Mouse (Mus musculus) myocyte (in vitro differentiated cells): ENCODE results near the gene Mbd5. TPM values are rescaled to one million over a fixed set of nuclear protein-coding genes. Genes with fewer than 3 reads are reported as not detected.

ENCODE experiments used
- H3K27me3 ChIP-seq: one replicate; pipeline ENCODE4 v1.6.1; 2011; ENCODE audit not compliant: control insufficient read depth, insufficient read depth, insufficient read length
- H3K36me3 ChIP-seq: one replicate; pipeline ENCODE4 v1.6.1; 2011; ENCODE audit not compliant: control insufficient read depth, insufficient read depth
- H3K4me2 ChIP-seq: one replicate; pipeline ENCODE4 v1.6.1; 2011; ENCODE audit warnings: low read depth, control low read depth
- H3K4me3 ChIP-seq: one replicate; pipeline ENCODE4 v1.5.1; 2011; ENCODE audit warnings: mild to moderate bottlenecking, control low read depth, moderate library complexity
- H3K79me2 ChIP-seq: one replicate; pipeline ENCODE4 v1.6.1; 2011; ENCODE audit not compliant: control insufficient read depth, insufficient read depth
- H3ac ChIP-seq: one replicate; pipeline ENCODE4 v1.6.1; 2011; ENCODE audit not compliant: control insufficient read depth, insufficient read length
- CEBPB ChIP-seq: IDR thresholded peaks from 2 replicates; pipeline ENCODE4 v1.6.1; 2011; ENCODE audit warnings: mild to moderate bottlenecking, moderate library complexity; ENCODE audit not compliant: poor library complexity, insufficient read depth, severe bottlenecking
- E2F4 ChIP-seq: IDR thresholded peaks from one replicate; pipeline ENCODE4 v1.6.1; 2011; ENCODE audit warnings: mild to moderate bottlenecking, control low read depth, moderate library complexity; ENCODE audit not compliant: insufficient read depth
- MAX ChIP-seq: IDR thresholded peaks from one replicate; pipeline ENCODE4 v1.6.1; 2011; ENCODE audit warnings: low read depth, mild to moderate bottlenecking, control low read depth
- MYOD1 ChIP-seq, 3 experiments: IDR thresholded peaks; one replicate each; pipeline ENCODE4 v1.6.1; 2011; ENCODE audit warnings: control low read depth in 2 of 3, low read depth in 2 of 3, mild to moderate bottlenecking in 2 of 3, moderate library complexity in 1 of 3; ENCODE audit not compliant: insufficient read length in 2 of 3, control insufficient read depth in 1 of 3
- MYOG ChIP-seq, 3 experiments: IDR thresholded peaks; one replicate each; pipeline ENCODE4 v1.6.1; 2011; ENCODE audit warnings: control low read depth in 2 of 3, low read depth in 2 of 3, mild to moderate bottlenecking in 2 of 3; ENCODE audit not compliant: insufficient read length in 2 of 3, control insufficient read depth in 1 of 3, insufficient read depth in 1 of 3
- POLR2A ChIP-seq: IDR thresholded peaks from one replicate; pipeline ENCODE4 v1.6.1; 2011; ENCODE audit warnings: low read depth, mild to moderate bottlenecking, control low read depth, moderate library complexity; ENCODE audit not compliant: insufficient read length
- POLR2AphosphoS2 ChIP-seq: IDR thresholded peaks from one replicate; pipeline ENCODE4 v1.6.1; 2011; ENCODE audit warnings: low read depth, control low read depth; ENCODE audit not compliant: insufficient read length
- REST ChIP-seq: IDR thresholded peaks from one replicate; pipeline ENCODE4 v1.6.1; 2011; ENCODE audit warnings: mild to moderate bottlenecking, control low read depth, moderate library complexity; ENCODE audit not compliant: insufficient read depth, insufficient read length
- SRF ChIP-seq: IDR thresholded peaks from one replicate; pipeline ENCODE4 v1.6.1; 2011; ENCODE audit warnings: low read depth; ENCODE audit not compliant: control insufficient read depth, insufficient read length
- TCF12 ChIP-seq: IDR thresholded peaks from one replicate; pipeline ENCODE4 v1.6.1; 2011; ENCODE audit warnings: mild to moderate bottlenecking, control low read depth; ENCODE audit not compliant: poor library complexity, insufficient read depth, severe bottlenecking
- TCF3 ChIP-seq: IDR thresholded peaks from one replicate; pipeline ENCODE4 v1.6.1; 2011; ENCODE audit warnings: low read depth, control low read depth; ENCODE audit not compliant: insufficient read length
- USF1 ChIP-seq: IDR thresholded peaks from one replicate; pipeline ENCODE4 v1.6.1; 2011; ENCODE audit warnings: low read depth, mild to moderate bottlenecking, control low read depth, moderate library complexity
- polyA plus RNA-seq: library from polyadenylated mRNA; unstranded; fragments of >200 nt; fragmentation: generic; extraction: Trizol; gene quantifications from one replicate; pipeline ENCODE4 v1.2.1, GENCODE M21; 2012; ENCODE audit warnings: missing spikeins

Gene Mbd5
- polyA plus RNA-seq = 5.0 TPM

DNA sequence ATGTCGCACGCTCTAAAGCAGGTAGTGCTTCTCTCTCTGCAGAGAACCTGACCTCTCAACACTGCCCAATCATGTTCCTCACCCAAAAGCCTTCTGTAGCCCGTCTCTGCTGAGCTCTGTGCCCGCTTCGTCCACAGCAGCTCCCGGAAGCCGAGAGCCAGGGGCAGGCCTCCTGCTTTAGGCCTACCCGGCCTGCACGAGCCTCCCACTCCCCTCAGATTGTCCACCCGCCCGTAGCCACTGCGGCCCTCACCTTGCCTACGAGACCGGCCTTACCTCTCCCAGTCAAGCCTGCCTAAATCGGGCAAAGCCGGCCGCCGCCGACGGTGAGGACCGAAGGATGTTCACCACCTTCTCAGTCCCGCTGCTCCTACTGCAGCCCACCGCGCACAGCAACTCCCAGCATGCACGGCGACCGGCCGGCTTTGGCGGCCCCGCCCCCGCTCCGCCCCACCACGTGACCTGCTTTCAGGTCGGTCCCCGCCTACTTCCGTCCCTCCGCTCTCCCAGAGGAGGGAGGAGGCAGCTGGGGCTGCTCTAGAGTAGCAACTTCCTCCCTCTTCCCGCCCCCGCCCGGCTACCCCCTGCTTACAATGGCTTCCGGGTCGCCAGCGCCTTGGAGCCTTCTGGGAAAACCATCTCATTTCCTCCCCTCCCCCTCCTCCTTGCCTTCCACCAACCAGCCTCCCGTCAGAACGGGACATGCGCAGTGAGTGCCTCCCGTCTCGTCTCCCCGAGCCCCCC lies at the start of gene Mbd5:
Gene Mbd5, plus strand, starts transcription at position 668 of the 744 bp plus-strand sequence.
- peak within 1 kb of the TSS; percentile 100 for H3K4me3 ChIP-seq
- peaks cover 94% of the 10 kb centered on the region for H3K79me2 ChIP-seq
- peak within 1 kb of the TSS; percentile 53 for H3ac ChIP-seq
- H3K4me2 ChIP-seq = peak within 1 kb of the TSS; percentile 84
- no peaks in the 10 kb centered on the region for H3K36me3 ChIP-seq
- TF ChIP-seq CEBPB = no peak
- peak; percentile 21 for TF ChIP-seq E2F4
- no peak for TF ChIP-seq MAX
- peak; percentile 72 for TF ChIP-seq SRF
- peak; percentile 96 for TF ChIP-seq POLR2A
- no peak for TF ChIP-seq TCF12
- peak; percentile 97 for TF ChIP-seq USF1
- no peak for TF ChIP-seq TCF3
- peak; percentile 37 for TF ChIP-seq REST
- peak in 1 of 3 experiments; percentile 36 for TF ChIP-seq MYOD1 (IDR thresholded peaks at IDR 0.05; ENCODE audit: control insufficient read depth in 1 of 3, insufficient read length in 2 of 3, low read depth in 2 of 3)
- TF ChIP-seq POLR2AphosphoS2 = peak; percentile 98
- TF ChIP-seq MYOG (IDR thresholded peaks at IDR 0.05; ENCODE audit: control insufficient read depth in 1 of 3, insufficient read depth in 1 of 3, insufficient read length in 2 of 3, low read depth in 2 of 3) = peak in 1 of 3 experiments; percentile 52
- no peaks in the 10 kb centered on the region for H3K27me3 ChIP-seq

DNA sequence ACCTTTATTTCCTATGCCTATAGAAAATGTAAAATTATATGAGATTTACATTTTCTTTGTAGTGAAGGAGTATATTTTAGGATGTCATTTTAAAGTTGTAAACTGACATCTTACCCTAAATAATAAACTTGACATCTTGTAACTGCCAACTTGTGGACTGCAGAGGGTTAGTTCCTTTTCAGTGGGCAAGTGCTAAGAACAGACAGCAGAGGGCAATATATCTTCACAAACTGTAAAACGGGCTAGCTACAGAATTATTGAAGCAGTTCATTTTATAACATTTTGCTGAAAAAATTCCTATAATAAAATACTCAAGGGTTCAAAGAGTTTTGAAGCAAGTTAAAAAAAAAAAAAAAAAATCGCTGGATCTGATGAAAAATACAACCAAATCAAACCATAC lies 40.4 kb upstream of the Mbd5 start:
- peaks cover 67% of the 10 kb centered on the region for H3K36me3 ChIP-seq
- TF ChIP-seq USF1 (no peak), TCF3 (no peak), TCF12 (no peak), REST (no peak), MAX (no peak), POLR2A (no peak), CEBPB (no peak), MYOD1 (IDR thresholded peaks at IDR 0.05; ENCODE audit: control insufficient read depth in 1 of 3, insufficient read length in 2 of 3, low read depth in 2 of 3) (no peak), SRF (no peak), POLR2AphosphoS2 (no peak), MYOG (IDR thresholded peaks at IDR 0.05; ENCODE audit: control insufficient read depth in 1 of 3, insufficient read depth in 1 of 3, insufficient read length in 2 of 3, low read depth in 2 of 3) (no peak), E2F4 (no peak)
- H3K79me2 ChIP-seq = no peaks in the 10 kb centered on the region
- no peak overlapping the region for H3ac ChIP-seq
- H3K27me3 ChIP-seq = no peaks in the 10 kb centered on the region
- no peak overlapping the region for H3K4me2 ChIP-seq
- H3K4me3 ChIP-seq = no peak overlapping the region

DNA sequence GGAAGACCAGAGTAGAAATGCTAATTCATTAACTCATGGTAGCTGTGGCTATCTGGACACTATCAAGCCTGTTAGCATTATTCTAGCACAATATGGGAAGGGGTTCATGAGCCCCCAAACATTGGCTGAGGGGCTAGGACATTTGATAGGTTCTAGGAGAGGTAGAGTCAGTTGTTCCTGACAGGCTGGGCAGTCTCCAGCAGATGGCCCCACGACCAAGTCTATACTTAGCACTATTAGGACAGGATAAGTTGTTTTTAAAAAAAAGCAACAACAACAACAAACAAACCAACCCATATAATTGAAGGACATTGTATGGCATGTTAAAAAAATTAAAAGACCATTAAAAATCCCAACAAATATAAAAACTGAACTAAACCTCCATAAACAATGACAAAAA lies 35.1 kb upstream of the Mbd5 start:
- no peak overlapping the region for H3K4me2 ChIP-seq
- H3K27me3 ChIP-seq = no peaks in the 10 kb centered on the region
- peaks cover 55% of the 10 kb centered on the region for H3K36me3 ChIP-seq
- no peak overlapping the region for H3ac ChIP-seq
- TF ChIP-seq MYOG (IDR thresholded peaks at IDR 0.05; ENCODE audit: control insufficient read depth in 1 of 3, insufficient read depth in 1 of 3, insufficient read length in 2 of 3, low read depth in 2 of 3) (no peak), POLR2A (no peak), E2F4 (no peak), MYOD1 (IDR thresholded peaks at IDR 0.05; ENCODE audit: control insufficient read depth in 1 of 3, insufficient read length in 2 of 3, low read depth in 2 of 3) (no peak), POLR2AphosphoS2 (no peak), CEBPB (no peak), TCF12 (no peak), MAX (no peak), SRF (no peak), USF1 (no peak), REST (no peak), TCF3 (no peak)
- H3K4me3 ChIP-seq = no peak overlapping the region
- H3K79me2 ChIP-seq = peaks cover 3% of the 10 kb centered on the region

DNA sequence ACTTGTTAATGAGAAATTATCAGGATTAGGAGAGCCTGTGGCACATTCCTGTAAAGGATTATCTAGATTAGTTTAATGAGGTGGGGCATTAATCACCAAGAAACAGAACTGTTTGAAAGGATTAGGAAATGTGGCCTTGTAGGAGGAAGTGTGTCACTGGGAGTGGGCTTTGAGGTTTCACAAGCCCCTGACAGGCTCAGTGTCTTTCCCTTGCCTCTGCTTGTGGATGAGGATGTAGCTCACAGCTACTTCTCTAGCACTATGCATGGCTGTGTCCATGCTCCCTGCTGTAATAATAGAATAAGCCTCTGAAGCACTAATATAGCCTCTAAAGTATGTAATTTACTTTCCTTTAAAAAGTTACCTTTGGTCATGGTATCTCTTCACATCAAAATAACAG lies 33.5 kb upstream of the Mbd5 start:
- Histone ChIP-seq H3K27me3 (no peaks in the 10 kb centered on the region), H3K36me3 (peaks cover 54% of the 10 kb centered on the region)
- no peak for TF ChIP-seq MAX
- TF ChIP-seq POLR2AphosphoS2 = no peak
- no peak for TF ChIP-seq SRF
- TF ChIP-seq POLR2A = no peak
- TF ChIP-seq CEBPB = no peak
- no peak for TF ChIP-seq MYOG (IDR thresholded peaks at IDR 0.05; ENCODE audit: control insufficient read depth in 1 of 3, insufficient read depth in 1 of 3, insufficient read length in 2 of 3, low read depth in 2 of 3)
- TF ChIP-seq REST = no peak
- TF ChIP-seq E2F4 = no peak

More for the DNA sequence above, 33.5 kb upstream of the Mbd5 start:
- Histone ChIP-seq H3K4me3 (no peak overlapping the region), H3K4me2 (no peak overlapping the region), H3ac (no peak overlapping the region), H3K79me2 (peaks cover 12% of the 10 kb centered on the region)
